Mouse (Mus musculus) B cell, adult 62 days (primary cell): ENCODE measurements around the gene Nbl1. TPM values are rescaled to one million over a fixed set of nuclear protein-coding genes. Genes with fewer than 3 reads are reported as not detected.

Experiments
- total RNA-seq: library from RNA; stranded (reverse); gene quantifications from 4 replicates; pipeline ENCODE4 v1.2.4, GENCODE M21; 2023

Gene Nbl1
- 1.2 to 1.9 TPM (median 1.5 TPM) in 4 replicates for total RNA-seq

GRCm38 (mm10) chr4:139092356-139093195 is at the start of gene Nbl1:
Nbl1 (minus strand) TSS chr4:139092993.

GRCm38 (mm10) chr4:139130701-139131549 is 38.1 kb upstream of the Nbl1 start, which contains the start of gene Minos1:
Minos1 (minus strand) TSS chr4:139131113.

DNA sequence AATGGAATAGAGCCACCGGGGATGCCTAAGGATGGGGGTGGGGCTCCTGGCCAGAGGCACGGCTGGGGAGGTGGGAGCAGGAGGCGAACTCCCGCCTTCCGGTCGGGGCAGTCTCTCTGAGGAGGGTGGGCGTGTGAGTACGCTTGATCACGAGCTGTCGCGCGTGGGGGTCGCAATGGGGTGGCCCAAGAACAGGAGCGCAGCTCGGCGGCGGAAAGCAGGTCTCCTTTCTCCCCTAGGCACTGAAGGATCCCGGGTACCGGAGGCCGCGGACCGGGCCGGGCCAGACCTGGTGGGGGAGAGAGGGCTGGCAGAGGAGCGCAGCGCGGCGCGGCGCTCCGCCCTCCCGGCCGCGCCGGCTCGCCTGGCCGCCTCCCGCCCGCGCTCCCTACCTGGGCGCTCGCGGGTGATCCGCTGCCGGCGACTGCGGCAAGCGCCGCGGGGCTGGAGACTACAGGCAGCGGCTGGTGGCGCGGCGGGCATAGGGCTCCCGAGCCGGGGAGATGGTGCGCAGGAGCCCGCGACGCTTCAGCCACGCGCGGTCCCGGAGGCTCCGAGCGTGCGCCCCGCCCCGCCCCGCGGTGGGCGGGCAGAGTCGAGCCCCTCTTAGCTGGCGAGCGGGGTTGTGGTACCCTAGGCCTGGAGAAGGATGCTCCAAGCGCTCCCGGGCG is 17.6 kb downstream of the Nbl1 start, which contains the start of gene Htr6:
Gene Htr6, minus strand, starts transcription at position 530 of the 671 bp plus-strand sequence.

Other genes with a start within 250 kb of the Nbl1 start
- gene Pla2g5, start 229.5 kb downstream of the Nbl1 start, total RNA-seq = 1.9 TPM in 1 of 4 replicates, not detected in the others
- not detected in 4 replicates for gene Gm13030, start 219.0 kb downstream of the Nbl1 start, total RNA-seq
- gene Pla2g2e, start 215.1 kb downstream of the Nbl1 start, total RNA-seq = not detected in 4 replicates
- gene Otud3, start 179.0 kb downstream of the Nbl1 start, total RNA-seq = 7.3 to 8.7 TPM (median 8.3 TPM) in 4 replicates
- not detected in 4 replicates for gene Rnf186, start 125.9 kb downstream of the Nbl1 start, total RNA-seq
- 30.2 to 35.8 TPM (median 35.2 TPM) in 4 replicates for gene Tmco4, start 120.1 kb downstream of the Nbl1 start, total RNA-seq
- not detected in 4 replicates for gene Htr6, start 17.4 kb downstream of the Nbl1 start, total RNA-seq
- 94.7 to 117 TPM (median 103 TPM) in 4 replicates for gene Minos1, start 38.1 kb upstream of the Nbl1 start, total RNA-seq
- 406 to 442 TPM (median 411 TPM) in 4 replicates for gene Capzb, start 99.9 kb upstream of the Nbl1 start, total RNA-seq
- gene Pqlc2, start 217.7 kb upstream of the Nbl1 start, total RNA-seq = 26.5 to 30.3 TPM (median 29.3 TPM) in 4 replicates
- 21.7 to 26.6 TPM (median 23.0 TPM) in 4 replicates for gene Akr7a5, start 217.8 kb upstream of the Nbl1 start, total RNA-seq